Mouse (Mus musculus) olfactory bulb, adult 2 months (tissue): ENCODE data around the gene Txlnb. TPM values are rescaled to one million over a fixed set of nuclear protein-coding genes. Genes with fewer than 3 reads are reported as not detected.

Experiments
- H3K27ac ChIP-seq: fragments of 200-500 bp; 2 replicates; pipeline ENCODE4 v1.5.1; 2012; ENCODE audit warnings: low read depth, low read length; ENCODE audit not compliant: insufficient read depth
- H3K4me1 ChIP-seq: fragments of 200-500 bp; 2 replicates; pipeline ENCODE4 v1.6.1; 2012; ENCODE audit warnings: low read length; ENCODE audit not compliant: control insufficient read depth, insufficient read depth
- H3K4me3 ChIP-seq: fragments of 200-500 bp; 2 replicates; pipeline ENCODE4 v1.5.1; 2012; ENCODE audit warnings: mild to moderate bottlenecking, low read depth, low read length, moderate library complexity; ENCODE audit not compliant: insufficient read depth
- CTCF ChIP-seq: fragments of 200-500 bp; IDR thresholded peaks from 2 replicates; pipeline ENCODE4 v1.5.1; 2012; ENCODE audit warnings: low read depth, mild to moderate bottlenecking, low read length, moderate library complexity; ENCODE audit not compliant: insufficient read depth
- POLR2A ChIP-seq: fragments of 200-500 bp; IDR thresholded peaks from 2 replicates; pipeline ENCODE4 v1.6.1; 2012; ENCODE audit warnings: mild to moderate bottlenecking, low read depth, low read length, moderate library complexity; ENCODE audit not compliant: insufficient read depth
- WGBS: fragments of 180-500 bp; shearing (Covaris S2); methylation state at CpG from one replicate; pipeline ENCODE4 v1.1.7; 2018; 5-methylcytosine and 5-hydroxymethylcytosine counted together
- polyA plus RNA-seq: library from polyadenylated mRNA; stranded (reverse); fragments of >200 nt; gene quantifications from 2 replicates; pipeline ENCODE4 v1.2.4, GENCODE M21; 2012; ENCODE audit warnings: low replicate concordance; ENCODE audit not compliant: missing spikeins, insufficient read depth, insufficient read length

The Txlnb gene
- polyA plus RNA-seq, 1 experiment = not detected

DNA sequence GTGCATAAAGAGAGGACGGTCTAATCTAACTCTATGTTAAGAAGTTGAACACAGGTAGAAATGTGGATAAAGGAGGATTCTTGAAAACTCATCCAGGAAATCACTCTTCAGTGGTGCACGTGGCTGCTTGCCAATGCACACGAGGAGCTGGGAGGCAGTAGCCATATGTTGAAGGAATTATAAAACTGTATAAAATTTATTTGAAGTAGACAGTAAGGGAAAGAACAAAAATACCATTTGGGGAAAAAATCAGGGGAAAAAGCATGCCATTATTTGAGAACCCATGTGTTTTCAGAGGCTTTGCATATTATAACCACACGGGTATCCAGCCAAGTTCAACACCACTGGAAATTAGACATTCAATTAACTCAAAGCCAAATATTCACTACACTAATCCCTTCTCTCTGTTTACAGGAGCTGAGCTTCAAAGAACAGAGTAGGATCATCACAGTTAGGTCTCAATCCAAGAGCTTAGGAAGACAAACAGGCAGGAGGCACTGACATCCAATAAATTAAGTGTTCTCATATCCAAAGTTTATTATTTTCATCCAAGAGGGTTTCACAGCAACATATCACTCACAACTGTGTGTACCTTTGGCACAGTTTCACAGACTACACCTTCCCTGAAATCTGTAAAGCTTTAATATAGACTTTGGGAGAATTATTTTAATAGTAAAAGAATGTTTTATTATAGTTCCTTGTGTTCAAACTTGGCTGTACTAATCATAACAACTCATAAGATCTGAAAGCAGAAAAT, 48.9 kb downstream of the Txlnb start:
- Histone ChIP-seq H3K4me3 (no peak overlapping the region), H3K27ac (no peak overlapping the region), H3K4me1 (peaks cover 6% of the 10 kb centered on the region; the same call in 1 of the 2 replicates)
- WGBS = 66% methylated on average over 4 of the region's 4 CpGs
- no peak for TF ChIP-seq POLR2A
- no peak for TF ChIP-seq CTCF

DNA sequence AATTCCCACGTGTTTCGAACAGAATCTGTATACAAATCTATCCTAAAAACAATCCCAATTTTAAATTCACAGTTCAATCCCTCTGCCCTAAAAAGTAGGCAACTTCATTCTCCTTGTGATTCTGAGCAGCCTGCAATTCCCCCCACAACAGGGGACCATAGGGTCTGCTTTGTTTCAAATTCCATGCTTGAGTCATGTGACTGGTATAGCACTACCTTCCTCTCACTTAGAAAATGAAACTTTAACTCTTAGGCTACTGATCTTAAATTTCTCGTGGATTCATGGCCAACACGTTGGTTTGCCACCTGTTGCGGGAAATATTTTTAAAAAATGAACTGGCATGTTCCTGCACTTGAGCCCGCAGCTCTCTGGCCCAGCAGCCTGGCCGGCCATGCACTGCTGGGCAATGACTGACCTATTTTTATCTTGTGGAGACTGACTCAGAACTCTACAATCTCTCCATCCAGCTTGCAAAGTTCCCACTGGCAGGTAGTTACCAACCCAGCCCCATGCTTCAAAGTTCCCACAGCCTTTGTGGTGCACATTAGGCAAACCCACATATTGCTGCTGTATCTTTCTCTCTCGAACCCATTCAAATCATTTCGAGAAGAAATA, 61.7 kb downstream of the Txlnb start:
- Histone ChIP-seq H3K4me3 (no peak overlapping the region), H3K4me1 (peaks cover 2% of the 10 kb centered on the region; the same call in 1 of the 2 replicates), H3K27ac (no peak overlapping the region)
- WGBS = 89% methylated on average over 9 of the region's 9 CpGs
- TF ChIP-seq POLR2A = no peak
- TF ChIP-seq CTCF = no peak

DNA sequence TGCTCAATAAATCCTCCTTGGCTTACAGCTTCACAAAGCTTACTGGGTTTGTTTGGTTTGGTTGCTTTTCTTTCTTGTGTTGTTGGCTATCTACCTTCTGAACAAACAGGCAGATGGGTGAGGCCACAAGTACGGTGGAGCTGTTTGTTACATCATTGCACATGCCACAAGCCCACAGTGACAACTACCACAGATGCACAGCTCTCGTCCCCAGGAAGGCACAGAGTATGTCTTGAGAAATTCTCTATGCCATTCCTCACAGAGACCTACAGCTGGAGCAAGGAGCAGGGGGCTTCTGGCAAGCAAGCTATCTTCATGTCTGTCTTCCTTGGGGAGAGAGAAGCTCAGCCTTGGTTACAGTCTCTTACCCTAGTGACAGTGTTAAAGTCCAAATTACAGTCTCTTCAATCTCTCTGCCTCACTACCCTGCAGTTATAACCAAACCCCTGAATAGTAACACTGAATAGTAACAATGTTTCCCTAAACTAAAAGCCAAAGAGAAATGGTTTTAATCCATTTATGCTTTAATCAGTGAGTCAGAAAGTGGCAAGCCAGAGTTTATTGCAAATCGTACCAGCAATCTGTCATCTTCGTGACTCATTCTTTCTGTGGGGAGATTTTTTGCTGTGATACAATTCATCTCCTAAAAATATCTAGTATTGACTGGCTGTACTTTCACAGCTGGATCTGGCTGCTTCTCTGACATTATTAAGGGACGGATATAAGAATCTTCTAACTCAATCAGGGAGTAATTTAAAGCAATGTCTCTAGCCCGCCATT, 64.9 kb downstream of the Txlnb start:
- 33% methylated on average over 6 of the region's 6 CpGs for WGBS
- TF ChIP-seq CTCF (no peak), POLR2A (no peak)
- Histone ChIP-seq H3K27ac (peak overlapping the region; percentile 94), H3K4me3 (no peak overlapping the region), H3K4me1 (peaks cover 2% of the 10 kb centered on the region; the same call in 1 of the 2 replicates)

GRCm38 (mm10) chr10:17869822-17870662, 74.0 kb downstream of the Txlnb start:
- no peak overlapping the region for H3K27ac ChIP-seq
- no peak overlapping the region for H3K4me3 ChIP-seq
- WGBS = 26% methylated on average over 5 of the region's 5 CpGs
- no peaks in the 10 kb centered on the region for H3K4me1 ChIP-seq
- peak; percentile 56; the same call in 1 of the 2 replicates for TF ChIP-seq CTCF
- no peak for TF ChIP-seq POLR2A

DNA sequence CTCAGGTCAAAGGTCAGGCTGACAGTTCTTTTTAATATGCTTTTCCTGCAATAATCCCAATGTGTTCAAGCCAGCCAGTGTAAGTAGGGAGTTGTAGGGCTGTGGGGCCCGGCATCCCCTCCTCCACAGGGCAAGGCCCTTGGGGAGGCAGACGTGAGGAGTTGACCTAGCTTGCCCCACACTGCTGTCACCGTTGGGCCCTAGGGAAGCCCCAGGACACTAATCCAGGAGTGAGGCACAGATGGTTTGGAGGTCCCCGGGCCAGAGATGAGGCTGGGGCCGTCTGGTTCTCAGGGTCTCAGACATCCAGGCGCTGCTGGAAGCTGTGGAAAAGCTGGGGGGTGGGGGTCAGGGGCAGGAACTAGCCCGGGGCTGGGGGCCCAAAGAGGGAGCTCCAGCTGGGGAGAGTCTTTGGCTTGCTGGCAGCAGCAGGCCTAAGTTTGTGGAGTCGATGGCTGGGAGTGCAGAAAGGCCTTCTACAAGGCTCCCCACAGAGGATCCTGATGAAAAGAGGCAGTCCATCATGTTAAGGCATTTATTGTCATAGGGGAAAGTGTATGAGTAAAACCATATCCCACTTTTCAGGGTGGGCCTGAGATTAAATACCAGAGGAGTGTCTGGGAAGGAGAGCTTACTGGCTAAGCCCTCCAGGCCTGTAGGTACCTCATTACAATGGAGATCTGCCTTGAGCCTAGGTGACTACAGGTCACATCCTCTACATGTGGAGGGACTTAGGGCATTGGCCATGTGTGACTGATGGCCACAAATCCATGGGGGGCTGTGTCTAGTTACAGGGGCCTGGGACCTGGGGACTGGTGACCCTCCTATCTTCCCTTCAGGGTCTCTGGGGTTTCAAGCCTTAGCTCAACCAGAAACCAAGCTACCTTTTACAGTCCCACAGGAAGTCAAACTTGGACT, 82.2 kb downstream of the Txlnb start:
- WGBS = 72% methylated on average over 8 of the region's 8 CpGs
- Histone ChIP-seq H3K4me3 (no peak overlapping the region), H3K4me1 (no peaks in the 10 kb centered on the region), H3K27ac (no peak overlapping the region)
- TF ChIP-seq CTCF (no peak), POLR2A (no peak)

DNA sequence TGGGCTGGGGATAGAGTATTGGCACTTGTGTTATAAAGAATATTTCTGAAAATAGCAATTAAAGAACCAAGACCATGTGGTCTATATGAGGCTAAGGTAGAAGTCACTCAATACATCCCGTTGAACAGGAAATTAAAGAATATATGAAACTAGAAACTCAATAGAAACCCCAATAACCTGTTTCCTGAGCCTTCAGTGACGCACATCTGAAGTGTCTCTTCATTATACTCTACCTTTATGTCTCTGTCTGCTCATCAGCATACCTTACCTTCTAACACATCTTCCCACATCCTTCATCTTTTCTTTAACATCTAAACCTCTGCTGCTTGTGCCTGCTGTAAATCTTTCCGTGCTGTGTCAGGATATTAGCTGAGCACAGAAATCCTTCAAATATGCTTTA, 84.0 kb downstream of the Txlnb start:
- WGBS = 96% methylated on average over 3 of the region's 3 CpGs
- Histone ChIP-seq H3K4me3 (no peak overlapping the region), H3K4me1 (no peaks in the 10 kb centered on the region), H3K27ac (no peak overlapping the region)
- TF ChIP-seq CTCF (no peak), POLR2A (no peak)

DNA sequence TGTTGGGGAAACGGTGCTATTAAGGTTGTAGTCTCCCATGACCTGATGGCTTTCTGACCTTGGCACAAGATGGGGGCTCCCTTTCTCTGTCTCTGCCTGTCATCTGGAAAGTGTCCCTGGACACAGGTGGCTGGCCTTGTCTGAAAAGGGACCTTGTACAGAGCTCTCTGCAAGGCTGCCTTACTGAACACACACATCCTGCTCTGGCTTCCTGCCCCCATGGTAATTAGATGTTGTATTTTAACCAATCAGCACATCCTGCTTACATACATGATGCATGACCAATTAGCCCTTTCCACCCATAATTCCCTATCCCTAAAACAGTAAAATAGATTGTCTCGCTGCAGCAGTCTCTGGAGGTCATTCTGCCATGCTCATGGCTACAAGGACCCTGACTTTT, 84.7 kb downstream of the Txlnb start:
- no peak overlapping the region for H3K4me3 ChIP-seq
- WGBS = 96% methylated on average over 2 of the region's 2 CpGs
- no peaks in the 10 kb centered on the region for H3K4me1 ChIP-seq
- TF ChIP-seq CTCF (no peak), POLR2A (no peak)
- no peak overlapping the region for H3K27ac ChIP-seq

Other genes starting within 250 kb of the Txlnb start
- not detected in 2 replicates for gene Cited2, start 73.0 kb upstream of the Txlnb start, polyA plus RNA-seq
- gene Heca, start 151.8 kb downstream of the Txlnb start, polyA plus RNA-seq = not detected in 2 replicates
- not detected in 2 replicates for gene Abracl, start 227.1 kb downstream of the Txlnb start, polyA plus RNA-seq